Mouse (Mus musculus): Measurements from ENCODE around the gene Ino80.

GRCm38 (mm10) chr2:119520550-119520949 lies 43.1 kb upstream of the Ino80 start:
- TF ChIP-seq CTCF (IDR thresholded peaks at IDR 0.05; ENCODE audit: extremely low read depth, insufficient read depth, insufficient read length, insufficient replicate concordance) (no peak), POLR2A (IDR thresholded peaks at IDR 0.05; ENCODE audit: low read depth, low read length) (no peak)

Data from spleen, adult 2 months (tissue).